Mouse (Mus musculus): ENCODE data around the gene Casc1.
"Not testable (repeated sequence)": the region's sequence is repeated elsewhere in the genome, so short reads cannot be mapped to it uniquely, and the experiment has no call there.

Gene Casc1

DNA sequence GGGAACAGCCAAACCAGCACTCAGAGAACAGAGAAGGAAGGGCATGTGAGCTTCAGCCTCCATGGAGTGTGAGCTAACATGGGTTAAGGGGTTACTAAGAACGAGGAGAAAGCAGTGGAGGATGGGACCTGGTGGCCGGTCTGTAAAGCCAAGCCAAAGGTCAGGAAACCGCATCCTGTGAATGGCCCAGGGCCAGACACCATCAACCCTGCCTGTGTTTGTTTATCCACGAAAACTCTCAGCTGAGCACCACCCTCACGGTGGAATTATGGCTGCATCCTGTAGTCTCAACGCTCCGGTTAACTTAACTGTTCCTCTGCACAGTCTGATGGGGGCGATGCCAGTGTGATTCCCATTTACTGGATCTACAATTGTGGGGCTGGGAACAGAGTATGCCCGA lies 75.0 kb downstream of the Casc1 start:
- no peak for DNase-seq

DNA sequence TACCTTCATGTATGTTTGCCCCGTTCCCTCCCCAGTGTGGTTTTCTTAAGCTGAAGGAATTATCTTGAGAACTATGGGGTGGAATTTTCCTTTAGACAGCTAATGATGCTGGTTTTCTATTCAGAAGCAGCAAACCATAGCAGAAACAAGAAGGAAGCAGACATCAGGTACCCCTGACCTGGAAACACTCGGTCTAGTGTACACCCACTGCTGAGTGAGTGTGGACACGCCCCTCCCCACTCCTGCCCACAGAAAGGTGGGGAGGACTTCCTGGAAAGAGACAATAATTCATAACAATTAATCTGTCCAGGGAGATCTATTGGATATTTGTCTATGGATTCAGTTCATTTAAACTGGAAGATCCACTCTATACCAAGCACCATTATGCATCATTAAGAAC lies 75.5 kb downstream of the Casc1 start:
- no peak for DNase-seq

GRCm38 (mm10) chr6:145132969-145133368 lies 77.8 kb downstream of the Casc1 start:
- DNase-seq, result not testable (repeated sequence)

- DNase-seq, result no peak
Observed at GRCm38 (mm10) chr6:145131991-145132390, 78.8 kb downstream of the Casc1 start.

GRCm38 (mm10) chr6:145129563-145129962 lies 81.2 kb downstream of the Casc1 start:
- no peak for DNase-seq

DNA sequence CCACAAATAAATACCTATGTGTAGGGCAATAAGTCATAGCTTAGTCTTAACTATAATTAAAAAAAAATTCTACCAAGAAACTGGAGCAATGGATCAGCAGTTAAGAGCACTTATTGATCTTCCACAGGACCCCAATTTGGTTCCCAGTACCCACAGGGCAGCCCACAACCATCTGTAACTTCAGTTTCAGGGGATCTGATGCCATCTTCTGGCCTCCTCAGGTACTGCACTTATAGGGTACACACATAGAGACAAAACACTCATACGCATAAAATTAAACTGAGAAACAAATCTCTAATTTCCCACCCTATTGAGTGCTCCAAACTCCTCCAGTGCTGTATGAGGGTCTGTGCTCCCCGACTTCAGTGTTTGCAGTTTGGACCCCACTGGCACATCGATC lies 83.2 kb downstream of the Casc1 start:
- DNase-seq, result no peak

DNA sequence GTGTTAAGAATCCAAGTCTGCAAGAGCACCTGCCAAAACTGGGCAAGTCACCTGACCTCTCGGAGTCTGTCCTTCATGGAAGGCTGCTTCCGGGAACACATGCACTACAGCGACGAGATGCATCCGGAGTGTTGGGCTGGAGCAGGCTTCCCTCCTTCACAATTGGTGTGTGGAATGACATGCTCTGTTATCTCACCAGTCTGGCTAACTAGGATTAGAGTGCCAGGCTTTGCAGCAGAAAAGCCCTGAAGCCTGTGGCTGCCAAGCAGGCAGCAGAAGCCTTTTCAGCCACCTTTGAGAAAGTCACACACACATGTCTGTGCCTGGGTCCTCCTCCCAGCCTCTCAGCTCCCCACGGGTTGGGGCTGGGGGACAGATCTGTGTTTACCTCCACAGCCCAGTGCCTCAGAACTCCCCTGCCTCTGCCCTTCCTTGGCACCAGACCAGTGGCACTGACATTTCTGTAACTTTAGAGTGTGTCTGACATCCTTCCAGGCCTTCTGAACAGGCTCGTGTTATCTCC lies 85.2 kb downstream of the Casc1 start:
- DNase-seq, result no peak
